Mouse (Mus musculus): ENCODE data around the gene Agr2. TPM values are rescaled to one million over a fixed set of nuclear protein-coding genes. Genes with fewer than 3 reads are reported as not detected.

The Agr2 gene
- polyA plus RNA-seq (2012; rRNA removed): 7.4 and 8.6 TPM in 2 replicates

GRCm38 (mm10) chr12:35992711-35993110 is at the start of gene Agr2:
Gene Agr2, plus strand, starts transcription at chr12:35992907.

GRCm38 (mm10) chr12:36042348-36042778 is 49.7 kb downstream of the Agr2 start, which contains the start of gene Tspan13:
Gene Tspan13, minus strand, starts transcription at chr12:36042500.

Other genes with a start within 250 kb of the Agr2 start
- 0.92 and 1.4 TPM in 2 replicates for gene Agr3, start 67.3 kb upstream of the Agr2 start, polyA plus RNA-seq (2012; rRNA removed)
- gene Tspan13, start 49.6 kb downstream of the Agr2 start, polyA plus RNA-seq (2012; rRNA removed): 131 and 395 TPM in 2 replicates
- gene Ankmy2, start 164.2 kb downstream of the Agr2 start, polyA plus RNA-seq (2012; rRNA removed): 7.5 and 9.8 TPM in 2 replicates
- 11.1 and 11.4 TPM in 2 replicates for gene Bzw2, start 165.2 kb downstream of the Agr2 start, polyA plus RNA-seq (2012; rRNA removed)